Mouse (Mus musculus): Measurements from ENCODE around the gene Pcbp2. TPM values are rescaled to one million over a fixed set of nuclear protein-coding genes. Genes with fewer than 3 reads are reported as not detected.

Gene Pcbp2
- polyA plus RNA-seq, 1 experiment from 2014 or later, result 90.7 TPM

DNA sequence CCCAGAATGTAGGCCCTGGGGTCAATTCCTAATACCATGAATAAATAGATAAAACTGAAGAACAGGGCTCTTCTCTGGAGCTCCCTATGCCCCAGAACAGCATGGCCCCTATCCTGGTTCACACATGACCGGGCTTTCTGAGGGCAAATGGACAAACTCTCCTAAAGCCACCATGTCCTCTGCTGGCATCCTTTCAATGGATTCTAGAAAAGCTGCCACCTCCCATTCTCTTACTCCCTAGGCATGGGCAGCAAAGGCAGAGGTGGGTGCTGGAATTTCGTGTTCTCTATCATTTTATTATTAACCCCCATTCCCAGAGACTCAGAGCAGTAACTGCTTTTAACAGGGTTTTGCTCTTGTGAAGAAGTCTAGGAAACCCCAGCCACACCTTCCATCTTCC lies 44.9 kb downstream of the Pcbp2 start:
- no peak overlapping the region for H3K4me2 ChIP-seq (replicated peaks; ENCODE audit: low read depth)
- no peaks in the 10 kb centered on the region for H3K9me3 ChIP-seq (ENCODE audit: control insufficient read depth, low read length)
- WGBS, result 91% methylated on average over 2 of the region's 2 CpGs
- H3K4me3 ChIP-seq (ENCODE audit: low read depth, low read length), result no peak overlapping the region
- no peak overlapping the region for H3K9ac ChIP-seq (ENCODE audit: low read length)
- H3K36me3 ChIP-seq (ENCODE audit: control insufficient read depth, insufficient read depth, low read length), result no peaks in the 10 kb centered on the region
- no peak overlapping the region for H3K27ac ChIP-seq (replicated peaks)
- ATAC-seq (ENCODE audit: low FRiP score, low TSS enrichment) (no peak), DNase-seq (ENCODE audit: low spot score) (no peak)
- TF ChIP-seq EP300 (optimal IDR thresholded peaks at IDR 0.05) (no peak), CTCF (IDR thresholded peaks at IDR 0.05; ENCODE audit: low read depth) (no peak)
- no peaks in the 10 kb centered on the region for H3K4me1 ChIP-seq (replicated peaks; ENCODE audit: control insufficient read depth, insufficient read depth)
- H3K27me3 ChIP-seq (ENCODE audit: control insufficient read depth, insufficient read depth, low read length), result no peaks in the 10 kb centered on the region

DNA sequence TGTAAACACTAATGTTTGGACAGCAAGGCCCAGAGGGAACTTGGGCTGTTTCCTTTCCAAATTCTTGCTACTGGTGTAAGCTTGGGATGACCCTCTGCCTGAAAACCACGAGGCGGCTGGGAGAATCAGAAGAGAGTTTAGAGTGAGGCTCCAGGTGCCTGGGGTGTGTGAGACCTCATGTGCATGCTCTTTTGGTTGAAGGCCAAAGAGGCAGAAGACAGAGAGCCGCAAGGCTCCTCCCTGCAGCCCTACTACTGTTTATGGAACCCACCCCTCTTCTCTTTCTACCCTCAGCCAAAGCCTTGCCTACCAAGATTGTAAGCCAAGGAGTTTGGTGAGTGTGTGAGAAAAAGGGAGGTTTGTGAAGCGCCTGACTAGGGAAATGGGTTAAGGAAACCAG lies 45.5 kb downstream of the Pcbp2 start:
- Histone ChIP-seq H3K4me1 (replicated peaks; ENCODE audit: control insufficient read depth, insufficient read depth) (no peaks in the 10 kb centered on the region), H3K4me2 (replicated peaks; ENCODE audit: low read depth) (peak overlapping the region; percentile 91), H3K9me3 (ENCODE audit: control insufficient read depth, low read length) (no peaks in the 10 kb centered on the region), H3K27me3 (ENCODE audit: control insufficient read depth, insufficient read depth, low read length) (no peaks in the 10 kb centered on the region), H3K4me3 (ENCODE audit: low read depth, low read length) (peak overlapping the region; percentile 64; the same call in 1 of the 2 replicates), H3K9ac (ENCODE audit: low read length) (0 out of 2 replicates have a peak overlapping the region, but pooled peaks have one; percentile 62), H3K36me3 (ENCODE audit: control insufficient read depth, insufficient read depth, low read length) (no peaks in the 10 kb centered on the region), H3K27ac (replicated peaks) (no peak overlapping the region)
- 25% methylated on average over 4 of the region's 4 CpGs for WGBS
- ATAC-seq (ENCODE audit: low FRiP score, low TSS enrichment), result no peak
- DNase-seq (ENCODE audit: low spot score), result no peak
- TF ChIP-seq EP300 (optimal IDR thresholded peaks at IDR 0.05) (no peak), CTCF (IDR thresholded peaks at IDR 0.05; ENCODE audit: low read depth) (no peak)

DNA sequence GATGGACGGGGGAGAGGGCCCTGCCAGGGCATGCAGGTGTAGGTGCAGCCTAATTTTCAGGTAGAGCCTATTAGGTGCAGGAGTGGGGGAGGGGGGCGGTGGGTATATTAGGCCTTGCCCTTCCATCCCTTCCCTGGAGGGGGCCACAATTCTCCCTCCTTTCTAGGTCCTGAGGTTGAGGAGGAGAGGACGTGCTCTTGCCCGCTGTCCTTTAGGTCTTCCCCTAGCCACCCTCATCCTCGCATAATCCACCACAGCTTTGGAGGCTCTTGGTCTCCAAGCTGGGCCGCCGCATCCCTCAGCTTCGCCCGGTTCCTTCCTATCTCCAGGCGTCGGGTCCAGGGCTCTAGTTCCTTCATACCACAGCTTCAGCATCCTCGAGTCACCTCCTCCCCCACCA lies 46.0 kb downstream of the Pcbp2 start:
- Histone ChIP-seq H3K4me2 (replicated peaks; ENCODE audit: low read depth) (peak overlapping the region; percentile 91), H3K27me3 (ENCODE audit: control insufficient read depth, insufficient read depth, low read length) (no peaks in the 10 kb centered on the region), H3K4me1 (replicated peaks; ENCODE audit: control insufficient read depth, insufficient read depth) (no peaks in the 10 kb centered on the region), H3K4me3 (ENCODE audit: low read depth, low read length) (peak overlapping the region; percentile 64), H3K9me3 (ENCODE audit: control insufficient read depth, low read length) (no peaks in the 10 kb centered on the region), H3K9ac (ENCODE audit: low read length) (peak overlapping the region; percentile 62), H3K36me3 (ENCODE audit: control insufficient read depth, insufficient read depth, low read length) (no peaks in the 10 kb centered on the region), H3K27ac (replicated peaks) (peak overlapping the region; percentile 82)
- WGBS, result 2% methylated on average over 12 of the region's 12 CpGs
- ATAC-seq (ENCODE audit: low FRiP score, low TSS enrichment), result no peak
- TF ChIP-seq CTCF (IDR thresholded peaks at IDR 0.05; ENCODE audit: low read depth) (0 out of 2 replicates have a peak, but pooled peaks have one; percentile 16), EP300 (optimal IDR thresholded peaks at IDR 0.05) (no peak)
- no peak for DNase-seq (ENCODE audit: low spot score)

DNA sequence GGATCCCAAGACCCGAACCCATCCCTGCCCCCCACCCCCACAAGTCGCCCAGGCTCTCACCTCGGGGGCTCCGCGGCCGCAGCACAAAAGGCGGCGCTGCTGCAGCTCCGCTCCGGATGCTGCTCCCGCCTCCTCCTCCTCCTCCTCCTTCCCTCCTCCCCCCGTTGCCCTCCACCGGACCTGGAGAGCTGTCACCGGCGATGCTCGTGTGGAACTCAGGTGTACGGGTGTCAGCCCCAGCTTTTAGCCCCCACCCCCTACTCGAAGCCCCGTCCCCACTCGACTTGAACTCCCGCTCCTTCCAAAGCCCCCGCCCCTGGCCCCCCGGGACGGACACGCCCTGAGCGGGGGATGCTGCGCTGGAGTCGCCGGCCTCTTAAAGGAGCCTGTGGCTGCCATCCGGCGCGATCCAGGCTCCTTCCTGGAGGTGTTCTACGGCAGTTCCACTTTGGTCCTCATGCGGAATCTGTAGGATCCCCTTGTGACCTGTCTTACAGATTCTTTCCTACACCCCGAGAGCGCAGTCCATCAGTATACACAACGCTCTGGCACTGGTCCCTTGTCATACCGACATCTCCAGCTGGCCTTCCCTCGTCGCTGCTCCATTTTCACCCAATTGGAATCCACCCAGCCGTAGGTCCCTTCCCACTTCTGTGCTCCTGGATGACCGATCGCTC lies 46.5 kb downstream of the Pcbp2 start, which contains the start of gene Map3k12:
TSS of gene Map3k12 (minus strand) at position 337 of the 677 bp plus-strand sequence.
- no peak for TF ChIP-seq EP300 (optimal IDR thresholded peaks at IDR 0.05)
- peak; percentile 23; the same call in 1 of the 2 replicates for TF ChIP-seq CTCF (IDR thresholded peaks at IDR 0.05; ENCODE audit: low read depth)
- Histone ChIP-seq H3K27me3 (ENCODE audit: control insufficient read depth, insufficient read depth, low read length) (no peaks in the 10 kb centered on the region), H3K9me3 (ENCODE audit: control insufficient read depth, low read length) (no peaks in the 10 kb centered on the region), H3K4me3 (ENCODE audit: low read depth, low read length) (peak within 1 kb of the TSS; percentile 64), H3K27ac (replicated peaks) (peak within 1 kb of the TSS; percentile 82), H3K4me1 (replicated peaks; ENCODE audit: control insufficient read depth, insufficient read depth) (no peaks in the 10 kb centered on the region), H3K4me2 (replicated peaks; ENCODE audit: low read depth) (peak within 1 kb of the TSS; percentile 91), H3K9ac (ENCODE audit: low read length) (peak within 1 kb of the TSS; percentile 62), H3K36me3 (ENCODE audit: control insufficient read depth, insufficient read depth, low read length) (no peaks in the 10 kb centered on the region)
- WGBS, result under 1% methylated on average over 43 of the region's 43 CpGs
- ATAC-seq (ENCODE audit: low FRiP score, low TSS enrichment) (no peak), DNase-seq (ENCODE audit: low spot score) (peak; percentile 72)

DNA sequence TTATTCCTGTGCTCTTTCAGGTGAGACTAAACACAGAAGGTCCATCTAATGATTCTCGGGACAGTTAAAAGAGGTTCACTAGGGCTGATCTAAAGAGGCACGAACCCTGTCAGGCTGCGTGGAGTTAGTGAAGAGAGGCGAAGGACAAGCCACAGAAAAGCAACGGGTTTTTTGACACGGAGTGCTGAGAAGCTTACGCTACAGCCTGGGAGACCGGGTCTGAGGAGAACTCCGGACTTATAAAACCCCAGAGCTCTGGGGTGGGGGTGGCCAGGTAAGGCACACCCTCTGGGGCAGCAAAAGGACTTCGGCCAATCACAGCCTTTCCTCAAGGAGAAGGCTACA lies 47.3 kb downstream of the Pcbp2 start:
- WGBS, result under 1% methylated on average over 10 of the region's 10 CpGs
- TF ChIP-seq CTCF (IDR thresholded peaks at IDR 0.05; ENCODE audit: low read depth) (no peak), EP300 (optimal IDR thresholded peaks at IDR 0.05) (no peak)
- Histone ChIP-seq H3K4me1 (replicated peaks; ENCODE audit: control insufficient read depth, insufficient read depth) (no peaks in the 10 kb centered on the region), H3K4me3 (ENCODE audit: low read depth, low read length) (peak overlapping the region; percentile 64), H3K27me3 (ENCODE audit: control insufficient read depth, insufficient read depth, low read length) (no peaks in the 10 kb centered on the region), H3K36me3 (ENCODE audit: control insufficient read depth, insufficient read depth, low read length) (peaks cover 3% of the 10 kb centered on the region; the same call in 1 of the 2 replicates), H3K4me2 (replicated peaks; ENCODE audit: low read depth) (peak overlapping the region; percentile 91), H3K9ac (ENCODE audit: low read length) (peak overlapping the region; percentile 62), H3K27ac (replicated peaks) (peak overlapping the region; percentile 82), H3K9me3 (ENCODE audit: control insufficient read depth, low read length) (no peaks in the 10 kb centered on the region)
- DNase-seq (ENCODE audit: low spot score) (no peak), ATAC-seq (ENCODE audit: low FRiP score, low TSS enrichment) (no peak)
